Mouse (Mus musculus) heart, postnatal 0 days (tissue): ENCODE measurements around the gene Gm14412. TPM values are rescaled to one million over a fixed set of nuclear protein-coding genes. Genes with fewer than 3 reads are reported as not detected.
"Not testable (repeated sequence)": the region's sequence is repeated elsewhere in the genome, so short reads cannot be mapped to it uniquely, and the experiment has no call there.

ENCODE experiments used
- ATAC-seq: fragments of 200-750 bp; cut with Nextera tagmentation; 2 replicates; pipeline ENCODE4 v1.8.0; 2017; ENCODE audit warnings: low read depth, moderate number of reproducible peaks, moderate library complexity; ENCODE audit not compliant: insufficient read depth
- DNase-seq: peaks from one replicate; pipeline ENCODE4 v3.0.0-alpha.2; 2016; ENCODE audit warnings: low spot score
- H3K27ac ChIP-seq: fragments of 300-500 bp; sonication (generic); 2 replicates; pipeline ENCODE4 v1.5.1; 2014; ENCODE audit warnings: low read depth, mild to moderate bottlenecking
- H3K27me3 ChIP-seq: fragments of 300-500 bp; sonication (generic); 2 replicates; pipeline ENCODE4 v1.6.1; 2014; ENCODE audit warnings: low read length, mixed read lengths; ENCODE audit not compliant: control insufficient read depth, insufficient read depth
- H3K36me3 ChIP-seq: fragments of 300-500 bp; sonication (generic); replicated peaks from 2 replicates; pipeline ENCODE4 v1.6.1; 2014; ENCODE audit warnings: low read length, mixed read lengths; ENCODE audit not compliant: control insufficient read depth, insufficient read depth
- H3K4me1 ChIP-seq: fragments of 300-500 bp; sonication (generic); 2 replicates; pipeline ENCODE4 v1.6.1; 2014; ENCODE audit warnings: antibody characterized with exemption; ENCODE audit not compliant: control insufficient read depth, insufficient read depth
- H3K4me2 ChIP-seq: fragments of 300-500 bp; sonication (generic); 2 replicates; pipeline ENCODE4 v1.6.1; 2014; ENCODE audit warnings: low read depth, mild to moderate bottlenecking, low read length, moderate library complexity
- H3K4me3 ChIP-seq: fragments of 300-500 bp; sonication (generic); 2 replicates; pipeline ENCODE4 v1.5.1; 2014; ENCODE audit warnings: low read depth, low read length
- H3K9ac ChIP-seq: fragments of 300-500 bp; sonication (generic); replicated peaks from 2 replicates; pipeline ENCODE4 v1.6.1; 2014; ENCODE audit warnings: low read depth, low read length, mixed read lengths
- H3K9me3 ChIP-seq: fragments of 300-500 bp; sonication (generic); replicated peaks from 2 replicates; pipeline ENCODE4 v1.6.1; 2016; ENCODE audit warnings: low read length; ENCODE audit not compliant: control insufficient read depth
- CTCF ChIP-seq: IDR thresholded peaks from 2 replicates; pipeline ENCODE4 v1.5.1; 2016; ENCODE audit warnings: antibody characterized with exemption, control low read depth, low read depth
- EP300 ChIP-seq: IDR thresholded peaks from 2 replicates; pipeline ENCODE4 v1.6.1; 2016; ENCODE audit warnings: antibody characterized with exemption, low read depth
- WGBS: fragments of 180-500 bp; shearing (Covaris S2); extraction: QIAGEN DNeasy Blood & Tissue Kit; methylation state at CpG from one replicate; pipeline ENCODE4 v1.1.7; 2014; 5-methylcytosine and 5-hydroxymethylcytosine counted together
- polyA plus RNA-seq: library from polyadenylated mRNA; unstranded; fragments of >200 nt; fragmentation: Nextera tagmentation; extraction: Ambion mirVana; gene quantifications from 2 replicates; pipeline ENCODE4 v1.2.1, GENCODE M21; 2015
- total RNA-seq: library from RNA; depleted of rRNA; stranded (reverse); fragments of >200 nt; gene quantifications from 2 replicates; pipeline ENCODE4 v1.2.3, GENCODE M21; 2014; ENCODE audit warnings: low replicate concordance; rRNA removed

The Gm14412 gene
- not detected in 2 replicates for total RNA-seq
- 0.22 and 0.26 TPM in 2 replicates for polyA plus RNA-seq

- not testable (repeated sequence) for H3K36me3 ChIP-seq, H3K4me3 ChIP-seq, ATAC-seq, H3K27ac ChIP-seq, H3K4me1 ChIP-seq, H3K27me3 ChIP-seq, H3K4me2 ChIP-seq, H3K9ac ChIP-seq, H3K9me3 ChIP-seq, DNase-seq
- WGBS, result 71% methylated on average over 2 of the region's 2 CpGs
Observed at GRCm38 (mm10) chr2:177324257-177324733, at the start of gene Gm14412. Gm14412 (minus strand) TSS chr2:177324307.

- not testable (repeated sequence) for DNase-seq, H3K4me1 ChIP-seq, H3K36me3 ChIP-seq, H3K4me3 ChIP-seq, H3K27ac ChIP-seq, H3K9me3 ChIP-seq, ATAC-seq, H3K4me2 ChIP-seq, H3K9ac ChIP-seq, H3K27me3 ChIP-seq
- WGBS, result 65% methylated on average over 4 of the region's 4 CpGs
Observed at GRCm38 (mm10) chr2:177329661-177330292, 5.7 kb upstream of the Gm14412 start.

GRCm38 (mm10) chr2:177321361-177321760 lies 2.7 kb downstream of the Gm14412 start:
- H3K4me3 ChIP-seq, H3K27me3 ChIP-seq, H3K4me2 ChIP-seq, H3K27ac ChIP-seq, H3K36me3 ChIP-seq, H3K9ac ChIP-seq, H3K9me3 ChIP-seq, H3K4me1 ChIP-seq, DNase-seq, ATAC-seq: not testable (repeated sequence)

DNA sequence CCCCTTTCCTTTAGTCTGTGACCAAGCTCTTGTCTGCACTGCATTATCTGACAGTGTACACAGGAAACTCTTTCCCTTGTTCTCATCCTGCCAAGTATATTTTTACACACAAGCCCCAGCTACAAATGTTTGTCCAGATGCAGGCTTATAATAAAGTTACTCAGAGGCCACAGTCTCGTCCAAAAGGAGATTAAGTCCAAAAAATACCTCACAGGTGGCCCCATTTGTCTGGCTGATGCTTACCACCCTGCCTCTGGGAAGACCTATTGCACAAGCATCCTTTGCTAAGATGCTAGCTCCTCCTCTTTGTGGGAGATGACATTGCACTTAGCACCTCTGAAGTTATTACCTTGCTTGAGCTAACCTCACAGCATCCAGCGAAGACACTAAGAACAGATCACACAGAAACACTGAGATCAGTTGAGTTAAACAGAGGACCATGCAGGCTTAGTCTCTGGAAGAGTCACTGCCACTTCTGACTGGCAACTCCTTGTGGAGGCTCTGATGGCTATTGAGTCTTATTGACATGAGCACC lies 3.3 kb downstream of the Gm14412 start:
- not testable (repeated sequence) for H3K4me2 ChIP-seq, H3K4me1 ChIP-seq, H3K27me3 ChIP-seq, DNase-seq, H3K9me3 ChIP-seq, ATAC-seq, H3K36me3 ChIP-seq, H3K4me3 ChIP-seq, H3K27ac ChIP-seq, H3K9ac ChIP-seq
- WGBS, result 46% methylated on average over 2 of the region's 2 CpGs

DNA sequence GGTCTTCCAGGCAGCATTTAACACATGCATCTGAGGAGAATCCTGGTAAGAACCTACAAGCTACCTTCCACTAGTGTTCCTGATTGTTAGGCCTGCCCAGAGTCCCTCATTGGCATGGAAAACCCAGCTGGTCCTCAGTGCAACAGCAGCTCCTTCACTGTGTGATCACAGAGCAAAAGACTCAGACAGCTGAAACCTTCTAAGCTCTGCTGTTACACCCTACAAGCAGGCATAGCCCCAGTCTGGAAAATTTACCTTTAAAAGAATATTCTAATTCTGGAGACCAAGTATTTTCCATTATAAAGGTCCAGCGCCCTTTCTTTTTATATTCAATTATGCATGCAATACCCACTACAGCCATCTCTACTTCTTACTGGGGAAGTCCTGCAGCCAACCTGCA lies 5.1 kb downstream of the Gm14412 start:
- Histone ChIP-seq H3K4me2 (no peak overlapping the region), H3K27ac (no peak overlapping the region), H3K36me3 (no peaks in the 10 kb centered on the region), H3K9me3 (peaks cover 9% of the 10 kb centered on the region), H3K27me3 (no peaks in the 10 kb centered on the region), H3K4me1 (no peaks in the 10 kb centered on the region), H3K9ac (no peak overlapping the region), H3K4me3 (no peak overlapping the region)
- WGBS, result 75% methylated on average over 1 of the region's 1 CpGs
- DNase-seq (no peak), ATAC-seq (no peak)
- TF ChIP-seq CTCF (no peak), EP300 (no peak)

DNA sequence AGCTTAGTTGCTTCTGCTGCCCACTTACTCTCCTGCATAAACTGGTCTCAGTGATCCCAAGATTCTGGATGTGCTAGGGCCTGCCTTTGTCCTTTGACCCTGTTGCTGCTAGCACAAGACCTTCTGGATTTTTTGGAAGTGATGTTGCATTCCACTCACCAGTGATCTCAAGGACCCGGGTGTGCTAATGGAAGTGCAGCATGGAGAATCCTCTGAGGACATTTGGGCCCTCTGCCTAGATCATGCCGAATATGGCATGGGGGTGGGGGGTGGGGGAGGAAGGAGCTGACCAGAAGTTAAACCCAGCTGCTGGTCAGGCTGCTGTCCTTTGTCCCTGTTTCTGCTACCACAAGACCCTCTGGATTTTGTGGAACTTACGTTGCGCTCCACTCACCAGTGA lies 14.5 kb downstream of the Gm14412 start:
- not testable (repeated sequence) for H3K9me3 ChIP-seq, H3K9ac ChIP-seq, H3K4me2 ChIP-seq, H3K4me3 ChIP-seq, H3K27ac ChIP-seq, H3K27me3 ChIP-seq, DNase-seq, ATAC-seq, H3K36me3 ChIP-seq, H3K4me1 ChIP-seq
- WGBS, result 77% methylated on average over 4 of the region's 4 CpGs

DNA sequence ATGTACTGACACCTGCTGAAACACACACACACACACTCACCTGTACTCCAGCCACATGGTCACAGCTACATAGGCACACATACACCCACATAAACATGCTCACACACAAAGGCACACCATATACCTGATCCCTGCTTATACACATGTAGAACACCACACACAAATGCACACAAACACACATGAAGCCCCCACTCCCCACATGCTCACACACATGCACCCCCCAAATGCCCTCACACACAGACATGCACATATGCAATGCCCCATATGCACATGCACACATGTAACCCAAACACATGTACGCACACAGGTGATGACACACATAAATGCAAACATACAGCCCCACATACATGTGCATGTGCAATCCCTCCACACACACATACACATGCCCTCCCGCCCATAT lies 19.1 kb downstream of the Gm14412 start:
- not testable (repeated sequence) for DNase-seq, H3K4me3 ChIP-seq, H3K4me2 ChIP-seq, H3K4me1 ChIP-seq, H3K9me3 ChIP-seq, H3K36me3 ChIP-seq, ATAC-seq, H3K27me3 ChIP-seq, H3K27ac ChIP-seq, H3K9ac ChIP-seq
- WGBS, result no CpG with 5 or more reads among the region's 2 CpGs

DNA sequence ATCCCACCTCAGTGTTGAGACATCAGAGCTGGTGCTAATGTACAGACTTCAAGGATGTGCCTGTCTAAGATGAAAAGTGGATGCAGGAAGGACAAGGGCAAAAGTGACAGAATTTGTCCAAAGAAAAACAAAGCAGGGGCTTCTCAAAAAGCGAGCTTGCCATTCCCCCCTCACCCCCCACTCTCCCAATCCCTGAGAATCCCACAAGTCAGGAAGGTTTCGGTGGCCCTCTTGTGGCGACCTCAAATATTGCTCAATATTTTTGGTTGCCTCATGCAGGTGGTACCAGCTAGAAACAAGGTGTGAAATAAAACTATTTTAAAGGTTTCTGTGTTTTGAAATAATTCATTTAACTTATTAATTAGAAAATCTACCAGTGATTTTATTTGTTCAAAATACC lies 40.4 kb downstream of the Gm14412 start:
- 17% methylated on average over 3 of the region's 3 CpGs for WGBS

More for the DNA sequence above, 40.4 kb downstream of the Gm14412 start:
- not testable (repeated sequence) for H3K4me1 ChIP-seq, H3K36me3 ChIP-seq, DNase-seq, ATAC-seq, H3K9me3 ChIP-seq, H3K4me3 ChIP-seq, H3K4me2 ChIP-seq, H3K27me3 ChIP-seq, H3K9ac ChIP-seq, H3K27ac ChIP-seq
